Mouse (Mus musculus) thymus, postnatal 25 days (tissue): ENCODE data around the gene 4933407L21Rik.
A peak's percentile ranks its signal among the peaks of the same experiment; 100 is the strongest.
"Not testable (repeated sequence)": the region's sequence is repeated elsewhere in the genome, so short reads cannot be mapped to it uniquely, and the experiment has no call there.

Experiments used
- DNase-seq: peaks from one replicate; pipeline ENCODE4 v3.0.0; 2022

4933407L21Rik gene

DNA sequence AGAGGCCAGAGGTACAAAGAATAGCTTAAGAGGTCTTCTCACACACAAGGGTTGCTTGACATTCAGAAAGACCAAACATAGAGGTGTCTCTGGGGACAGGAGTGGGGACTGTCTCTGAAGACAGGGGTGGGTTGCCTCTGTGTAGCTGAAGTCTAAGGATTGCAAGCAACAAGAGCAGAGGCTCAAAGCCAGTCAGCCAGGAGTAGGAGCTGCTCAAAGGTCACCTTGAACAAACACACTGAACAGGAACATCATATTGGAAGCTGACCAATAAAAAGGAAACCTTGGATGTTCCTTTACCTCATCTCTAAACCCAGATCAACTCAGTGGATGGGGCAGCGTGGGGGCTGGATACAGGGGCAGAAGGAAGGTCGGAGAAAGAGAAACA, 31.6 kb downstream of the 4933407L21Rik start:
- no peak for DNase-seq

DNA sequence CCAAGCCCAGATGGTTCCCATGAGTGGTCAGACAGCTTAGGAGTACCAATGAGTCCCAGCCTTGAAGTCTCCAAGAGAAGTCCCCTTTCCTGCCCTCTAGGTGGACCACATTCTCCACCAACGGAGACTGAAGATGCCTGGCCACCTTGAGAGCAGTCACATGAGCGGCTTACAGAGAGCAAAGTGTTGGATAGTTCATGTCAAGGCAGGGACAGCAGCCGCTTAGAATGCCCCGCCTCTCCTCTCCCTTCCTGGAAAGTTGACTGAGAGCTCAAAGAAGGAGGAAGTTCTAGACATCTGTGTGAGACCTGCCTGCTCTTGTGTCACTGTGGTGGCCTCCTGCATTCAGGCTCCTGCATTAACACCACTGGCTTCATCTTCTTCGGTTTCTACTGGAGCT, 32.6 kb downstream of the 4933407L21Rik start, which contains the start of gene Gpr55:
TSS of gene Gpr55 (minus strand) at position 135 of the 400 bp plus-strand sequence.
- peak; percentile 44 for DNase-seq

DNA sequence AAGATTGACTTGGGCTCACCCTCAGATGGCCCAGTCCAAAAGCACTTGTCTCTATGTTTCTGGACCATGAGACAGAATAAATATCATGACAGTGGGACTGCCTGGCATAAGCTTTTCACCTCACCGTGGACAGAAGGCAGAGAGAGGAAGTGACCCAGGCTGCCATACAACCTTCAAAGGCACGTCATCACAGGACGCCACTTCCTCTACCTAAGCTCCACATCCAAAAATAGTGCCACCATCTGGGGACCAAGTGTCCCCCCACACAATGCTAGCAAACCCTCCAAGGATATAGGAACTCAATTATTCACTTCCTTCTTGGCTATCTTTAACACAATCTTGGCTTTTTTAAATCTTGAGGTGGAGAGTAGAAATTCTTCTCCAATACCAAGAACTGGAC, 33.8 kb downstream of the 4933407L21Rik start:
- DNase-seq: peak; percentile 15

GRCm38 (mm10) chr1:85965856-85966255, 37.6 kb downstream of the 4933407L21Rik start:
- DNase-seq: no peak

- DNase-seq: no peak
These were observed 40.8 kb downstream of the 4933407L21Rik start for GRCm38 (mm10) chr1:85969081-85969480.

DNA sequence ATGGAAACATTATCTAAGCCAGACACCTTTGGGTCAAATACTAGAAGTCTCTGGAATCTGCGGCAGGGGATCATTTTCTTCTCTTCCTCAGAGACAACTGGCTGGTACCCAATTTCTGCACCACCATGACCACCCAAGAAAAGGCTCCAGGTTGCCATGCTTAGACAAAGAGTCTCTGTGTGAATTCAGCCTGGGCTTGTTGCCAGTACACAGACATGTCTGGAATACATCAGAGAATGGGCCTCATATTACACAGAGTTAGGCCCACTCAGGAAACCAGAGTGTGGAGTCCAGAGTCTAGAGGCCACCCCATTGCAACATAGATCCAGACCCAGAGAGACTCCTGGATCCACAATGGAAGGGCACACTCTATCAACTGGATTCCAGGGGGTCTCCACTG, 41.2 kb downstream of the 4933407L21Rik start:
- DNase-seq: no peak

DNA sequence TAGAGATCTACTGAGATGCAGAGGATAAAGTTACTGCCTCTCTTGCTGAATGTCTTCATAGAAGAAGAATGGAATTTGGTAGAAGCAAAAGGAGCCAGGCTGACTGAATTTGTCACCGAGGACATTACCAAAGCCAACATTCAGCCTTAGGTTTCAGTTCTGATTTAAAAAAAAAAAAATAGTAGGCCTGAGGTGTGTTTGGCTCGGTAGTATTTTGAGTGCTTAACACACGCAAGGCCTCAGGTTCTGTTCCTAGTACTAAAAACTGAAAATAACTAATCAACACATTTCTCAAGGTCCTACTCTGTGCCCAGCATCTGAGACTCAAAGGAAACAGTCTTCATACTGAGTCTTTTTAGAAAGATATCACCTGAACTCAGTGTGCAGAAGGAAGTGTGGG, 42.8 kb downstream of the 4933407L21Rik start:
- no peak for DNase-seq

- no peak for DNase-seq
These were observed 44.1 kb downstream of the 4933407L21Rik start for GRCm38 (mm10) chr1:85972341-85972740.

GRCm38 (mm10) chr1:85973468-85973877, 45.2 kb downstream of the 4933407L21Rik start:
- DNase-seq: no peak

DNA sequence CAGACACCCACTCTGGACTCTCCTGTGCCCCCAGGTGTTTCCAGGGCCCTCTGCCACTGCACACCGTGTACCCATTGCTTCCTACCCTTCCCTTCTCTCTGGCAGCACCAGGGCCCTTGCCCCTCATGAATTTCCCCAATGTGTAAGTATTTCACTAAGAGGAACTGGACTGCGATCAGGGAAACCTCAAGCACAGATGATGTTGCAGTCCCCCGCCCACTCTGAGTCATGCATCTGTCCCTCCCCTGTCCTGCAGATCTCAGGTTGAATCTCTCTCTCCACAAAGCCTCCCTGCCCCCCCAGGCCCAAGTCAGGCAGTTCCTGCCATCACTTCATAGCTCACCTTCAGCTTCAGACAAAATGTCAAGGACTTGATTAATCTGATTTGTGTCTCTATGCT, 49.4 kb downstream of the 4933407L21Rik start:
- DNase-seq: no peak

- no peak for DNase-seq
These were observed 53.6 kb downstream of the 4933407L21Rik start for GRCm38 (mm10) chr1:85981738-85982357.

GRCm38 (mm10) chr1:85985784-85986183, 57.5 kb downstream of the 4933407L21Rik start:
- no peak for DNase-seq

DNA sequence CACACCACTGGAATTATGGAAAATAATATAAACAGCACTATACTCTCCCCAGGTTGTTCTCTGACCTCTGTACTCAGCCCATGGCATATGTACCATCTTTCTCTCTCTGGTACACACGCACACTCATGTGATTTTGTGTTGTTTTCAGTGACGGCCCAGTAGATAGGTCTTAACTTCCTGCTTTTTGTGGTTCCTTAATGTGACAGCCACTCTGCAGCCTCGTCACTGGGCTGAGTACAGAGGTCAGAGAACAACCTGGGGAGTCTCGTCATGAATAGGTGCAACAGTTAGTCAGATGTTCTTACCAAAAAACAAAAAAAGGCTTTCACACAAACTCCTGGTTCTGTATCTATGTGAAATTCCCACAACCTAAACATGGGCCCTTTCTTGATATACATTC, 60.1 kb downstream of the 4933407L21Rik start:
- no peak for DNase-seq

DNA sequence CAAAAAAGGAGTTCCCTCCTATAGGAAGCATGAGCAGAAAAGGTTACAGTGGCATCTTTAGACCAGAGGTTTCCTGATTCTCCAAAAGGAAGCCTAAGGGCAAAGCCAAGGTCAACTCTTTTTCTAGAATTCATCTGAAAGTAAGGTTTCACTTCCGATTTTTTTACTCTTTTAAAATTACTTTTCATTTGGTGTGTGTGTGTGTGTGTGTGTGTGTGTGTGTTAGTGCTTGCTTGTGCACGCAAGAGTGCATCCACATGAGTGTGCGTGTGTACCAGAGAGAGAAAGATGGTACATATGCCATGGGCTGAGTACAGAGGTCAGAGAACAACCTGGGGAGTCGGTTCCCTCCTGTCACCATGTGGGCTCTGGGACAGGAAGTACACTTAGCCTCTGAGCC, 60.6 kb downstream of the 4933407L21Rik start:
- not testable (repeated sequence) for DNase-seq
